Mouse (Mus musculus): Measurements from ENCODE around the gene Sf3a2. TPM values are rescaled to one million over a fixed set of nuclear protein-coding genes. Genes with fewer than 3 reads are reported as not detected.
"Not testable (repeated sequence)": the region's sequence is repeated elsewhere in the genome, so short reads cannot be mapped to it uniquely, and the experiment has no call there.

Gene Sf3a2
- polyA plus RNA-seq, 1 experiment = 69.3 TPM

DNA sequence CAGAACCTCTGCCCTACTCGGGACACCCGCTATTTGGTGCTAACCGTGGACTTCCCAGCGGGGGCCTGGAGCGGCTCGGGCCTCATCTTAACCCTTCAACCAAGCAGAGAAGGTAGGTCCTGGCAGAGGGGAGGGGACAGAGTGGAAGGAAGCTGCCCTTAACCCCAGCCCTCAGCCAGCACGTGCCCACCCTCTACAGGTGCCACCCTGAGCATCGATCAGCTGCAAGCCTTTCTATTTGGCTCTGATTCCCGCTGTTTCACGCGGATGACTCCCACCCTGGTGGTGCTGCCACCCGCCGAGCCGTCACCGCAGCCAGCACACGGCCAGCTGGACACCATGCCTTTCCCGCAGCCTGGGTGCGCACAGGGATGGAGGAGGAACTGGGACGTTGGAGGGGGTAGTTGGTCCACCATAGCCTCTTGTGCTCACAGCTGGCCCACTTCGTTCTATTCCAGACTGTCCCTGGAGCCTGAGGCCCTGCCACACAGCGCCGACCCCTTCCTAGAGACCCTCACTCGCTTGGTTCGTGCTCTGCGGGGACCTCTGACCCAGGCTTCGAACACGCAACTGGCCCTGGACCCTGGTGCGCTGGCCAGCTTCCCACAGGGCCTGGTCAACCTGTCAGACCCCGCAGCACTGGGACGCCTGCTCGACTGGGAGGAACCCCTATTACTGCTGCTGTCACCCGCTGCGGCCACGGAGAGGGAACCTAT, 8.5 kb downstream of the Sf3a2 start:
- Histone ChIP-seq H3K4me3 (replicated peaks) (peak overlapping the region; percentile 58), H3K27me3 (ENCODE audit: control insufficient read depth) (peaks cover 56% of the 10 kb centered on the region), H3K9me3 (ENCODE audit: control insufficient read depth, low read length) (peaks cover 3% of the 10 kb centered on the region; the same call in 1 of the 2 replicates), H3K4me1 (ENCODE audit: control insufficient read depth) (peaks cover 49% of the 10 kb centered on the region), H3K36me3 (ENCODE audit: control insufficient read depth) (peaks cover 51% of the 10 kb centered on the region)
- TF ChIP-seq GATA1 (IDR thresholded peaks at IDR 0.05; ENCODE audit: low read length) = no peak
- TF ChIP-seq TAL1 (IDR thresholded peaks at IDR 0.05; ENCODE audit: low read length) = no peak

DNA sequence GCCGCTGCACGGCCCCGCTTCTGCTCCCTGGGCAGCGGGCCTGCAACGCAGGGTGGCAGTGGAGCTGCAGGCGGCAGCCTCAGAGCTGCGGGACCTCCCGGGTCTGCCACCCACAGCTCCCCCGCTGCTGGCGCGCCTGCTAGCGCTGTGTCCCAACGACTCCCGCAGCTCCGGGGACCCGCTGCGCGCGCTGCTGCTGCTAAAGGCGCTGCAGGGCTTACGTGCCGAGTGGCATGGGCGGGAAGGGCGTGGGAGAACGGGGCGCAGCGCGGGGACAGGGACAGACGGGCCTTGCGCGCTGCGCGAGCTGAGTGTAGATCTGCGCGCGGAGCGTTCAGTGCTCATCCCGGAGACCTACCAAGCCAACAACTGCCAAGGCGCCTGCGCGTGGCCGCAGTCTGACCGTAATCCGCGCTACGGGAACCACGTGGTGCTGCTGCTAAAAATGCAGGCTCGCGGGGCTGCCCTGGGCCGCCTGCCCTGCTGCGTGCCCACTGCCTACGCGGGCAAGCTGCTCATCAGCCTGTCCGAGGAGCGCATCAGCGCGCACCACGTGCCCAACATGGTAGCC, 9.1 kb downstream of the Sf3a2 start:
- TF ChIP-seq TAL1 (IDR thresholded peaks at IDR 0.05; ENCODE audit: low read length) = no peak
- no peak for TF ChIP-seq GATA1 (IDR thresholded peaks at IDR 0.05; ENCODE audit: low read length)
- peaks cover 3% of the 10 kb centered on the region; the same call in 1 of the 2 replicates for H3K9me3 ChIP-seq (ENCODE audit: control insufficient read depth, low read length)
- peaks cover 45% of the 10 kb centered on the region for H3K36me3 ChIP-seq (ENCODE audit: control insufficient read depth)
- peak overlapping the region; percentile 58 for H3K4me3 ChIP-seq (replicated peaks)
- H3K27me3 ChIP-seq (ENCODE audit: control insufficient read depth) = peaks cover 62% of the 10 kb centered on the region
- H3K4me1 ChIP-seq (ENCODE audit: control insufficient read depth) = peaks cover 47% of the 10 kb centered on the region

DNA sequence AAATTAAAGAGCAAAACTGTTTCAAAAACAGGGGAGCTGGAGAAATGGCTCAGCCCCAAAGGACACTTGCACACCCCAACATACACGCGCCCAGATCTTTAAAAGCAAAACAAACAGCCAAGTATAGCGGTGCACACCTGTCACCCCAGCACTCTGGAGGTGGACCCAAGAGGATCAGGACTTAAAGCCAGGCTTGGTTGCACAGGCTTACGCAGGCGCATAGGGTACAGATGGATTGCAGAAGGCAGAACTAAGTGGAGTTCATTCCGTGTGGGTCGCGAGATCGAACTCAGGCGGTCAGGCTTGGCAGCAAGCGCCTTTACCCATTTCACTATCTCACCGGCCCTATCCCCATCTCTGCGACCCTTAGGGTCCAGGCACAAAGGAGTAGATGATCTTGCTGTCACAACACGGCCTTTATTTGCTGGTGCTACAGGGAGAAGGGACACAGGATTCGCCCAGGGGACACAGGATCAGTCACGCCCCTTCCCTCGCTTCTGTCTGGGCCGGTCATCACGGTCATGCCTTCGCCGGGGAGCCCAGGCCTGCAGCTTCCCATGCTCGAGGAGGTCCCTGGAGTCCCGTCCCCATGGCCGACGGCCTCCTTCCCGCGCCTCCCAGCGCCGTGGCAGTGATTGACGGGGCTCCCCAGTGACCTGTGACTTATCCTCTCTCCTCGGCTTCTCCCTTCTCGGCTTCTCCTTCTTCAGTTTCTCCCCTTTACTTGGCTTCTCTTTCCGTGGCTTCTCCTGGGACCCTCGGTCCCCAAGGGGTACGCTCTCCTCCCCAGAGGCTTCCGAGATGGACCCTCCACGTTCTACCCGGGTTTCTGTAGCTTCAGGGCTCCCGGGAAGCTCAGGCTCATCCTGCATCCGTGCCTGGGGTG, 10.3 kb downstream of the Sf3a2 start:
- Histone ChIP-seq H3K4me3 (replicated peaks) (no peak overlapping the region), H3K36me3 (ENCODE audit: control insufficient read depth) (peaks cover 33% of the 10 kb centered on the region), H3K27me3 (ENCODE audit: control insufficient read depth) (peaks cover 72% of the 10 kb centered on the region), H3K4me1 (ENCODE audit: control insufficient read depth) (peaks cover 40% of the 10 kb centered on the region), H3K9me3 (ENCODE audit: control insufficient read depth, low read length) (peaks cover 3% of the 10 kb centered on the region; the same call in 1 of the 2 replicates)
- TF ChIP-seq GATA1 (IDR thresholded peaks at IDR 0.05; ENCODE audit: low read length) (no peak), TAL1 (IDR thresholded peaks at IDR 0.05; ENCODE audit: low read length) (no peak)

DNA sequence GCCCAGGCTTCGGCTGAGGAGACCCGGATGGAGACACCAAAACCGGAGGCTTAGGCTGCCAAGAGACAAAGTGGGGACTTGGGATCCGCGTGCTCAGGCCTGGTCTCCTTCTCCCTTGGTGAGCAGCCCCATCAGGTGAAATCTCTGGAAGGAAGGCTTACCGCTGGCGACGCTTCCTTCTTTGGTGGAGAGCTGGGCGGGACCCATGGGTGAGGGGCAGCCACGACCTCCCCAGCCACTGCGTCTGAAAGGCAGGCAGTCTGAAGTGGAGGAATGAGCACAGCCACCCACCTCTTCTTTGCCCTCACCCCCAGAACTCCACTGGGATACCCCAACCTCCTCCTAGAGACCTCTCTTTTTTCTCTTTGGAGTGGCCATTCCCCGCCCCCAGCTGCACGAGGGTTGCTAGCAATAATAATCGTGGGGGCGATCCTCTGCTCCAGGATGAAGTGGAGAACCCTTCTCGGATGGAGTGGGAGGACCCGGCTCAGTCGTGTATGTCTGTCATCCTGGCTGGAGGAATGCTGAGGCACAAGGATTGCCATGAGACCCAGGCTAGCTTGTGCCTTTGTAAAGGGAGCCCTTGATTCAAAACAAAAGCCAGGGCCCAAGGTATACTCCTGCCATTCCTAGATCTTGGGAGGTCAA, 11.1 kb downstream of the Sf3a2 start:
- H3K9me3 ChIP-seq (ENCODE audit: control insufficient read depth, low read length) = peaks cover 6% of the 10 kb centered on the region; the same call in 1 of the 2 replicates
- no peak overlapping the region for H3K4me3 ChIP-seq (replicated peaks)
- TF ChIP-seq TAL1 (IDR thresholded peaks at IDR 0.05; ENCODE audit: low read length) (no peak), GATA1 (IDR thresholded peaks at IDR 0.05; ENCODE audit: low read length) (no peak)
- peaks cover 37% of the 10 kb centered on the region for H3K4me1 ChIP-seq (ENCODE audit: control insufficient read depth)
- peaks cover 76% of the 10 kb centered on the region for H3K27me3 ChIP-seq (ENCODE audit: control insufficient read depth)
- peaks cover 25% of the 10 kb centered on the region for H3K36me3 ChIP-seq (ENCODE audit: control insufficient read depth)

DNA sequence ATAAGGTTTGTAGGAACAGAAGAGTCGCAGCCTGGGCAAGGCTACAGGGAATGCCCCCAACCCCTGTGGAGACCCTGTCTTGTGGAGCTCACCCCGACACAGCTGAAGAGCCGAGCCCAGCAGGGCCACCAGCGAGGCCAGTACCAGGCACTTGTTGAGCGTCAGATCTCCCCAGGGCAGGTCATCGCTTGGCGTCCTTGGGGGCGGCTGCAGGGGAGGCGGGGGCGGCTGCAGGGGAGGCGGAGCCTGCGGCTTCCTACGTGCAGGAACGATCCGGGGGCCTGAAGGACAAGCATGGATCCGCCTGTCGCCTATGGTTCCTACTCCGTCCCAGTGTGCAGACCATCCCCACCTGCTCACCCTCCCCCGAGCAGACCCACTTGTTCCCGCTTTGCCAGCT, 12.1 kb downstream of the Sf3a2 start:
- H3K9me3 ChIP-seq (ENCODE audit: control insufficient read depth, low read length) = peaks cover 6% of the 10 kb centered on the region; the same call in 1 of the 2 replicates
- no peak for TF ChIP-seq TAL1 (IDR thresholded peaks at IDR 0.05; ENCODE audit: low read length)
- TF ChIP-seq GATA1 (IDR thresholded peaks at IDR 0.05; ENCODE audit: low read length) = no peak
- peaks cover 15% of the 10 kb centered on the region for H3K36me3 ChIP-seq (ENCODE audit: control insufficient read depth)
- H3K4me3 ChIP-seq (replicated peaks) = no peak overlapping the region
- peaks cover 37% of the 10 kb centered on the region for H3K4me1 ChIP-seq (ENCODE audit: control insufficient read depth)
- H3K27me3 ChIP-seq (ENCODE audit: control insufficient read depth) = peaks cover 79% of the 10 kb centered on the region

DNA sequence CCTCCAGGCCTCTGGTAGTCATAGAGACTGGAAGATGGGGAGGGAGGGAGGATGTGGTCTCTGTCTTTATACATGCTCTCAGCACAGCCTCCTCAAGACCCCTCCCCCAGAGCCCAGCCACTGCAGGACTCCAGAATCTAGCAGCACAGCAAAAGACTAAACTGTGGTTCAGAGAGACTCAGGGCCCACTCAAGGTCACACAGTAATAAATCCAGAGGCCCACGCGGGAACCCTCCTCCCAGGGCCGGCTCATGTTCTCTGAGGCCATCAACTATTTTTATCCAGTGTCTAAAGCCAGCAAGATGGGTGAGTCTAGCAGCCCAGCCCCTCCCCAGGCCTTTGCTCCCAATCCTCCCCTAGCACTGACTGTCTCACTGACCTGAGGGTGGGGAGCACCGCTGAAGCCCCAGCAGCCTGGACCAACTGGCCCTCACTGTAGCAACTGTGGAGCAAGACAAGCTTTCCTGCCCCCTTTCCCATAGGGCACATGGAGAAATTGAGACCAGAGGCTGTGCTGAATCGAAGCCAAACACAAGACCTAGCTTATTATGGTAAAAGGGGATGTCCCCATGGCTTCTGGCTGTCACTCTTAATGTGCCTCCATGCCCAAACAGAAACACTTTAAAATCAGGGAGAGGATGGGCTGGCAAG, 14.5 kb downstream of the Sf3a2 start:
- no peak overlapping the region for H3K4me3 ChIP-seq (replicated peaks)
- TF ChIP-seq GATA1 (IDR thresholded peaks at IDR 0.05; ENCODE audit: low read length) (no peak), TAL1 (IDR thresholded peaks at IDR 0.05; ENCODE audit: low read length) (no peak)
- H3K4me1 ChIP-seq (ENCODE audit: control insufficient read depth) = peaks cover 22% of the 10 kb centered on the region
- peaks cover 63% of the 10 kb centered on the region for H3K27me3 ChIP-seq (ENCODE audit: control insufficient read depth)
- peaks cover 6% of the 10 kb centered on the region; the same call in 1 of the 2 replicates for H3K9me3 ChIP-seq (ENCODE audit: control insufficient read depth, low read length)
- no peaks in the 10 kb centered on the region for H3K36me3 ChIP-seq (ENCODE audit: control insufficient read depth)

DNA sequence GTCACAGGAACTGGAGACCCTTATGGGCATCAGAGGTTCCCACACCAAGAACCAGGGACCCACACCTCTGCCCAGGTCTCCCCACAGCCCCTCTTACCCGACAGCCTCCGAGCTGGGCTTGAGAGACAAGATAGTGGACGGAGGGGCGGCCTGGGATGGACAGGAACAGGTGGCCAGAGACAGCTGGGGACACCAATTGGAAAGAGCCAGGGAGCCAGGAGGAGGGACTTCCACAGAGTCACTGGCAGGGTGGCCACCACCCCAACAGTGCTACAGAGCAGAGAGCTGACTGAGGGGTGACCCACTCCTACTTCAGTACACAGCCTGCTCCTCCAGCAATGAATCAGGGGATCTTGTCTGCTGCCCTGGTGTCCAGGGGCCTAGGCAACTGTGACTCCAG, 15.4 kb downstream of the Sf3a2 start, which contains the start of gene Jsrp1:
Gene Jsrp1, minus strand, starts transcription at position 133 of the 400 bp plus-strand sequence.
- Histone ChIP-seq H3K27me3 (ENCODE audit: control insufficient read depth) (peaks cover 55% of the 10 kb centered on the region), H3K9me3 (ENCODE audit: control insufficient read depth, low read length) (peaks cover 3% of the 10 kb centered on the region; the same call in 1 of the 2 replicates), H3K4me1 (ENCODE audit: control insufficient read depth) (peaks cover 21% of the 10 kb centered on the region), H3K4me3 (replicated peaks) (no peak within 1 kb of the TSS), H3K36me3 (ENCODE audit: control insufficient read depth) (no peaks in the 10 kb centered on the region; the same call in 1 of the 2 replicates)
- TF ChIP-seq GATA1 (IDR thresholded peaks at IDR 0.05; ENCODE audit: low read length) (no peak), TAL1 (IDR thresholded peaks at IDR 0.05; ENCODE audit: low read length) (no peak)

DNA sequence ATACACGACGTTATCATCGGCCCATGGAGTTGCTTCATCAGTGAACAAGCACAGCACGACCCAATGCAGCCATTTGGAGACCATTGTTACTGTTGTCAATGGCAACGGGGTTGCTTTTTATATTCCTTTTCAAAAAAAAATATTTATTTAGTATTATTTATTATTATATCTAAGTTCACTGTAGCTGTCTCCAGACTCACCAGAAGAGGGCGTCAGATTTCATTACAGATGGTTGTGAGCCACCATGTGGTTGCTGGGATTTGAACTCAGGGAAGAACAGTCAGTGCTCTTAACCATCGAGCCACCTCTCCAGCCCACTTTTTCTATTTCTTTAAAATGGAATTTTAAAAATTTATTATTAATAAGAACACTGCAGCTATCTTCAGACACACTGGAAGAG, 16.8 kb downstream of the Sf3a2 start:
- Histone ChIP-seq H3K36me3 (ENCODE audit: control insufficient read depth) (no peaks in the 10 kb centered on the region; the same call in 1 of the 2 replicates), H3K4me3 (replicated peaks) (no peak overlapping the region), H3K27me3 (ENCODE audit: control insufficient read depth) (peaks cover 40% of the 10 kb centered on the region), H3K9me3 (ENCODE audit: control insufficient read depth, low read length) (peaks cover 3% of the 10 kb centered on the region; the same call in 1 of the 2 replicates), H3K4me1 (ENCODE audit: control insufficient read depth) (peaks cover 34% of the 10 kb centered on the region)
- TF ChIP-seq GATA1 (IDR thresholded peaks at IDR 0.05; ENCODE audit: low read length) = no peak
- TF ChIP-seq TAL1 (IDR thresholded peaks at IDR 0.05; ENCODE audit: low read length) = no peak

DNA sequence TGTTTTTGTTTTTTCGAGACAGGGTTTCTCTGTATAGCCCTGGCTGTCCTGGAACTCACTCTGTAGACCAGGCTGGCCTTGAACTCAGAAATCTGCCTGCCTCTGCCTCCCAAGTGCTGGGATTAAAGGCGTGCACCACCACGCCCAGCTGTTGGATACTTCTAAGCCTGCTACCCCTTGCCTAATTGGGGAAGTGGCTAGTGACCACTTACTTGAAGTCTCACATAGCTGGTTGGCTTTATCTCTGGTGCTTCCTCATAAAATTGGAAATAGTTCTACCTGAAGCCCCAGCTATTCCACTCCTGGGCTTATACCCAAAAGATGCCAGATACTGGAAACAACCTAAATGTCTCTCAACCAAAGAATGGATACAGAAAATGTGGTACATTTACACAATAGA, 18.3 kb downstream of the Sf3a2 start:
- not testable (repeated sequence) for H3K4me3 ChIP-seq (replicated peaks); H3K36me3 ChIP-seq (ENCODE audit: control insufficient read depth); H3K9me3 ChIP-seq (ENCODE audit: control insufficient read depth, low read length)
- Histone ChIP-seq H3K27me3 (ENCODE audit: control insufficient read depth) (peaks cover 25% of the 10 kb centered on the region), H3K4me1 (ENCODE audit: control insufficient read depth) (peaks cover 40% of the 10 kb centered on the region)
